Mouse (Mus musculus) forebrain, postnatal 0 days (tissue): ENCODE results near the gene Sdf4. TPM values are rescaled to one million over a fixed set of nuclear protein-coding genes. Genes with fewer than 3 reads are reported as not detected.

Source experiments
- ATAC-seq: fragments of 200-750 bp; cut with Nextera tagmentation; 2 replicates; pipeline ENCODE4 v1.8.0; 2017; ENCODE audit warnings: mild to moderate bottlenecking, moderate library complexity
- DNase-seq: peaks from one replicate; pipeline ENCODE4 v3.0.0-alpha.2; 2015
- H3K27ac ChIP-seq: fragments of 300-500 bp; sonication (generic); 2 replicates; pipeline ENCODE4 v1.5.1; 2014; ENCODE audit warnings: low read depth, mild to moderate bottlenecking, antibody characterized with exemption, low read length, moderate library complexity, mixed read lengths
- H3K27me3 ChIP-seq: fragments of 300-500 bp; sonication (generic); 2 replicates; pipeline ENCODE4 v1.6.1; 2014; ENCODE audit warnings: mild to moderate bottlenecking, low read length, mixed read lengths; ENCODE audit not compliant: insufficient read depth
- H3K36me3 ChIP-seq: fragments of 300-500 bp; sonication (generic); 2 replicates; pipeline ENCODE4 v1.6.1; 2014; ENCODE audit warnings: mild to moderate bottlenecking, moderate library complexity; ENCODE audit not compliant: insufficient read depth
- H3K4me1 ChIP-seq: fragments of 300-500 bp; sonication (generic); 2 replicates; pipeline ENCODE4 v1.6.1; 2014; ENCODE audit warnings: antibody characterized with exemption; ENCODE audit not compliant: insufficient read depth
- H3K4me2 ChIP-seq: fragments of 300-500 bp; sonication (generic); 2 replicates; pipeline ENCODE4 v1.6.1; 2014; ENCODE audit warnings: low read depth, mild to moderate bottlenecking, moderate library complexity
- H3K4me3 ChIP-seq: fragments of 300-500 bp; sonication (generic); 2 replicates; pipeline ENCODE4 v1.5.1; 2014; ENCODE audit warnings: low read depth, low read length, mixed read lengths
- H3K9ac ChIP-seq: fragments of 300-500 bp; sonication (generic); 2 replicates; pipeline ENCODE4 v1.6.1; 2014; ENCODE audit warnings: mild to moderate bottlenecking
- H3K9me3 ChIP-seq: fragments of 300-500 bp; sonication (generic); 2 replicates; pipeline ENCODE4 v1.6.1; 2016; ENCODE audit warnings: low read length
- CTCF ChIP-seq: sonication (generic); IDR thresholded peaks from 2 replicates; pipeline ENCODE4 v1.5.1; 2016; ENCODE audit warnings: antibody characterized with exemption, control low read depth, low read depth
- WGBS: fragments of 180-500 bp; shearing (Covaris S2); extraction: QIAGEN DNeasy Blood & Tissue Kit; methylation state at CpG from one replicate; pipeline ENCODE4 v1.1.7; 2014; 5-methylcytosine and 5-hydroxymethylcytosine counted together
- microRNA counts: library from miRNA; unstranded; fragments of <30 nt; microRNA quantifications from one replicate; lab custom pipeline; 2015
- microRNA-seq, 2 experiments: library from miRNA; unstranded; fragments of <30 nt; microRNA quantifications; one replicate each; pipeline ENCODE4; 2016
- polyA plus RNA-seq: library from polyadenylated mRNA; unstranded; fragments of >200 nt; fragmentation: Nextera tagmentation; extraction: Ambion mirVana; gene quantifications from 2 replicates; pipeline ENCODE4 v1.2.1, GENCODE M21; 2015
- total RNA-seq: library from RNA; depleted of rRNA; stranded (reverse); fragments of >200 nt; gene quantifications from 2 replicates; pipeline ENCODE4 v1.2.3, GENCODE M21; 2014; rRNA removed

Sdf4 gene
- total and polyA plus RNA-seq, 2 experiments from 2014 or later: 117 to 123 TPM

DNA sequence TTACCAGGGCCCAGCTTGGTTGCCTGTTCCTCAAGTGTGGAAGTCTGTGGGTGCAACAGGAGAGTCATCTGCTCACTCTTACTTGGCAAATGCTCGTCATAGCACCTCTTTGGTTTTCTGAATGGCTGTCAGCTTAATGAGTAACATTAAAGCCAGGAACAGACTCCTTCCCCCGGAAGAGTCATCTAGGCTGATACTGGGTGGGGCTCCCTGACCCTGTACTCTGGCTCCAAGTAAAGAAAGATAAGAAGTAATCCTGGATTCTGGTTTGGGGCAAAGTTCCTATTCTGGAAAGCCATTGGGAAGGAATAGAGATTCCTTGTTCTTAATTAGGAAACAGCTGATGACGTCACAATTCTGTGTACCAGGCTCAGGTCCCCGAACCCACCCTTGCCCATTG, 61.5 kb downstream of the Sdf4 start:
- DNase-seq (no peak), ATAC-seq (no peak)
- Histone ChIP-seq H3K4me2 (no peak overlapping the region), H3K36me3 (no peaks in the 10 kb centered on the region), H3K4me1 (no peaks in the 10 kb centered on the region), H3K9ac (no peak overlapping the region), H3K27ac (no peak overlapping the region), H3K4me3 (no peak overlapping the region), H3K9me3 (no peaks in the 10 kb centered on the region), H3K27me3 (no peaks in the 10 kb centered on the region)
- TF ChIP-seq CTCF: no peak
- 84% methylated on average over 4 of the region's 4 CpGs for WGBS

DNA sequence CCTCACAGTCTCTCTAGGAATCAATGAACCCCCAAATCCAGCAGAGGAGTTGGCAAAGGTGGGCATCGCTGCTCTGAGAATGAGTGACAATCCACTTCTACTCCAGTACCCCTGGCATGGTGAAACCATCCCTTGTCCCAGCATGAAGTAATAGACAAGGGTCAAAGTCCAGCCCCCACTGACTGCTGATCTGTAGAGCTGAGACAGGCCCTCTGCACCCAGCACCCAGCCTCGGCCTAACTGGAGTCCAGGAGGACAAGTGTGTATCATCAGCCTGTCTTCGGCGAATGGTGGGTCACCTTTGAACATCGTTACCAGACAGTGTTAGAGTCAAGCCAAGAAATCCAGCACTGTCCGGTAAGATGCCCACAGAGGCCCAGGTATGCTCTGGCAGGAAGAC, 61.9 kb downstream of the Sdf4 start:
- Histone ChIP-seq H3K4me1 (no peaks in the 10 kb centered on the region), H3K4me3 (no peak overlapping the region), H3K36me3 (no peaks in the 10 kb centered on the region), H3K27me3 (no peaks in the 10 kb centered on the region), H3K27ac (no peak overlapping the region), H3K4me2 (no peak overlapping the region), H3K9me3 (no peaks in the 10 kb centered on the region), H3K9ac (no peak overlapping the region)
- DNase-seq (no peak), ATAC-seq (no peak)
- WGBS: 91% methylated on average over 6 of the region's 6 CpGs
- TF ChIP-seq CTCF: no peak

DNA sequence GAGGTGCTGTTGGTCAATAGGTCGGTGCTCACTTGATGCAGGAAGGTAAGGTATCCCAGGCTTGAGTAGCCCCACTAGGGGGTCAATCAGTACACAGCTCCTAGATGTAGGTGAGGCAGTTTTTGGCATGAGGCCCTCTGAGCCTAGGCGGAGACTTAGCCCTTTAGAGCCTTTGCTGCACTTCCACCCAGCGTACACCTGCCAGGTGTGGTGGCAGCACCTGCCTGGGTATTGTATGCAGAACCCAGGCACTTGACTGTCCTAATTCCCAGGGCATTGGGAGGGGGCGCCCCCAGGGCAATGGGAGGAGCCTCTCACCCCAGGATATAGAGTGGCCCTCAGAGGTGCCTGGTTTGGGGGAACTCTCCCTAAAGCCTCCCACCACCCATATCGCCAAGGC, 62.5 kb downstream of the Sdf4 start:
- no peak for ATAC-seq
- no peak overlapping the region for H3K9ac ChIP-seq
- no peaks in the 10 kb centered on the region for H3K36me3 ChIP-seq
- no peak for DNase-seq
- H3K9me3 ChIP-seq: no peaks in the 10 kb centered on the region
- H3K4me3 ChIP-seq: no peak overlapping the region
- no peak for TF ChIP-seq CTCF
- no peaks in the 10 kb centered on the region for H3K27me3 ChIP-seq
- 89% methylated on average over 5 of the region's 5 CpGs for WGBS
- no peak overlapping the region for H3K4me2 ChIP-seq
- no peaks in the 10 kb centered on the region for H3K4me1 ChIP-seq
- H3K27ac ChIP-seq: no peak overlapping the region

DNA sequence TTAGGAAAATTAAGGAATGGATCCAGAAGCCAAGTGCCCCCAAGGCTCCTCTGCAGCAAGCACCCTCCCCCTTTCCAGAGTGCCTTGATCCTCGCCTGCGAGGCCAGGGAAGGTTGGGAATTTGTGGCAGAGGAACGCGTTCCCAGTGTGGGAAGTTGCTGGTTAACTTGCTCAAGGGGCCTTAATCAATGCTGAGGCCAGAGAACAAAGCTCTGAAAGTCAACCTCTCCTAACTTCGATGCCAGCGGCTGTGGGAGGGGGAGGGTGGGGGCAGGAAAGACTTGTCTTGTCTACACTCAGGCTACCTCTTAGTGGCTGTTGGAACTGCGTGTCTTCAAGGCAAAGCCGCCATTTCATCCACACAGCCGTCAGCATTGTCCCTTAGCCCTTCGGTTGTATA, 65.0 kb downstream of the Sdf4 start:
- 70% methylated on average over 10 of the region's 10 CpGs for WGBS
- no peak for TF ChIP-seq CTCF
- H3K4me3 ChIP-seq: no peak overlapping the region

DNA sequence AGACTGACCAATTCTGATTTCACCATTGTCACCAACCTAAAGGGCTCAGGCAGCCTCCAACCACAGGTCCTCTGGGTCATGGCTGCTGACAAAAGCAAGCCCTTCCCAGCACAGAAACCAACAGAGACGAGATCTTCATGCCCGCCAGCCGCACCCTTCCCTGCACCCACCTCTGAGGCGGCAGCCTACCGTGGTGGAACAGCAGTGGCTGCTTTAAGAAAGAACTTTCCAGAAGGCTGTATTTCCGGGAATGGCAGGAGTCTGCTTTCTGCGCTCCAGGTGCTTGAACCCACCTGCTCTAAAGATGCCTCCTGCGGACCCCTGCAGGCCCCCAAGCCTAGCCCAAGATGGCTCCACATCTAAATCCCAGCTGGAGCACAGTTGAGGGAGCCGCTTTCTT, 66.2 kb downstream of the Sdf4 start:
- TF ChIP-seq CTCF: no peak
- no peak for DNase-seq
- H3K9me3 ChIP-seq: no peaks in the 10 kb centered on the region
- ATAC-seq: no peak
- H3K4me2 ChIP-seq: no peak overlapping the region
- WGBS: 81% methylated on average over 9 of the region's 9 CpGs
- no peak overlapping the region for H3K27ac ChIP-seq
- no peaks in the 10 kb centered on the region for H3K4me1 ChIP-seq
- H3K27me3 ChIP-seq: no peaks in the 10 kb centered on the region
- H3K36me3 ChIP-seq: no peaks in the 10 kb centered on the region
- H3K4me3 ChIP-seq: no peak overlapping the region
- no peak overlapping the region for H3K9ac ChIP-seq

More for the DNA sequence above, 65.0 kb downstream of the Sdf4 start:
- Histone ChIP-seq H3K9ac (no peak overlapping the region), H3K27ac (no peak overlapping the region), H3K4me1 (no peaks in the 10 kb centered on the region), H3K27me3 (no peaks in the 10 kb centered on the region), H3K4me2 (no peak overlapping the region), H3K9me3 (no peaks in the 10 kb centered on the region), H3K36me3 (no peaks in the 10 kb centered on the region)
- DNase-seq (no peak), ATAC-seq (no peak)

DNA sequence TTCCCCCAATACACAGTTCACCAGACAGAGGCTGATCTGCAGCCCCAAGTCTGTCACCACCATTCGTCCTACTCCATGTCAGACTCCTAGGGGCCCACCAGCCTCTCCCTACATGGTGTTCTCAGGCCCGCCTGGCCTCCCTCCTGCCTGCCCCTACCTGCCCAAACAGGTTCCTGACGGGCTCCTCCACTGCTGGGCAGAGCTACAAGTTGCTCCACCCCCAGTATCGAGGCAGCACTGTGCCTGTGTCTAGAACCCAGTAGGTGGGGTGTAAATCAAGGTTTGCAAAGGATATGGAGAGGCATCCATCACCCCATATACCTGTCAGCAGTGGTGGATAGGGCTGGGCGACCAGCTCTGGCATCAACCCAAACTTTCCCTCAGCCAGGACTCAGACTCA, 66.6 kb downstream of the Sdf4 start, which contains the start of gene Ttll10:
Ttll10 (minus strand) TSS at position 154 of the 400 bp plus-strand sequence.
- no peak for ATAC-seq
- no peak for TF ChIP-seq CTCF

DNA sequence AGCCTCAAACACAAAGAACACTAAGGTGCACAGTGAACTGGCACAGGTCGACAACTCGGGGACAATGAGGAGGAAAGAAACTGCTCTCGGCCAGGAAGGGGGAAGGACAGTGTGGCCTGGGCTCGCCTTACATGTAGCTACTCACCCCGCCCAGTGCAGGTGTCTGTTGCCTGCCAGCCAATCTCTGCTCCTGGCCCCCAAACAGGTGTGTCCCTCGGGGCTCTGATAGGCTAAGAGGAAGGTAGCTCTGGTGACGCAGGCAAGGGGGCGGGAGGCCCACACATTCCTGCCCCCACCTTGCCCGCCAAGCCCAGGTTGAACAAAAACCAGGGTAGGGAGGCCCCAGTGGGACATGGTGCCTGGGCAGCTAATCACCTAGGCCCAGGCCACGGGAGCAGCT, 67.0 kb downstream of the Sdf4 start:
- TF ChIP-seq CTCF: no peak
- Histone ChIP-seq H3K4me2 (no peak overlapping the region), H3K4me3 (no peak overlapping the region), H3K27me3 (no peaks in the 10 kb centered on the region), H3K4me1 (no peaks in the 10 kb centered on the region), H3K27ac (no peak overlapping the region), H3K36me3 (no peaks in the 10 kb centered on the region), H3K9ac (no peak overlapping the region), H3K9me3 (no peaks in the 10 kb centered on the region)
- ATAC-seq (no peak), DNase-seq (no peak)
- 40% methylated on average over 10 of the region's 10 CpGs for WGBS

More for the DNA sequence above, 66.6 kb downstream of the Sdf4 start, which contains the start of gene Ttll10:
- Histone ChIP-seq H3K9ac (no peak within 1 kb of the TSS), H3K36me3 (no peaks in the 10 kb centered on the region), H3K4me3 (no peak within 1 kb of the TSS), H3K9me3 (no peaks in the 10 kb centered on the region), H3K4me1 (no peaks in the 10 kb centered on the region), H3K4me2 (no peak within 1 kb of the TSS), H3K27me3 (no peaks in the 10 kb centered on the region), H3K27ac (no peak within 1 kb of the TSS)
- 50% methylated on average over 5 of the region's 5 CpGs for WGBS
- no peak for DNase-seq

MicroRNAs encoded within 50 kb of the gene (microRNA counts, 519-probe panel; counts per million panel counts)
- microRNA mmu-miR-200a (lab: Ali Mortazavi, UCI) (3,632 counts per million, percentile 38 among the panel's probes with 10 or more counts), microRNA mmu-miR-200b (lab: Ali Mortazavi, UCI) (4,403 counts per million, percentile 55 among the panel's probes with 10 or more counts), microRNA mmu-miR-429 (lab: Ali Mortazavi, UCI) (4,975 counts per million, percentile 65 among the panel's probes with 10 or more counts)

Small RNA genes lying within 50 kb of the gene (microRNA-seq; reads per million reads assigned to microRNA genes)
- gene Mir200a (180 to 186 reads per million in 2 experiments), gene Mir200b (697 to 904 reads per million in 2 experiments), gene Mir429 (2,502 reads per million in 2 experiments)

Other genes with a start within 250 kb of the Sdf4 start
- gene Atad3a, start 231.8 kb upstream of the Sdf4 start, total RNA-seq: 72.3 and 79.2 TPM in 2 replicates
- gene Atad3a, start 231.8 kb upstream of the Sdf4 start, polyA plus RNA-seq: 61.3 and 68.6 TPM in 2 replicates
- gene Vwa1, start 218.2 kb upstream of the Sdf4 start, total RNA-seq: 27.9 and 29.6 TPM in 2 replicates
- 22.9 and 24.8 TPM in 2 replicates for gene Vwa1, start 218.2 kb upstream of the Sdf4 start, polyA plus RNA-seq
- 0.14 and 0.38 TPM in 2 replicates for gene Tmem88b, start 207.0 kb upstream of the Sdf4 start, total RNA-seq
- 0.24 and 0.38 TPM in 2 replicates for gene Tmem88b, start 207.0 kb upstream of the Sdf4 start, polyA plus RNA-seq
- not detected in 2 replicates for gene Ankrd65, start 202.4 kb upstream of the Sdf4 start, total RNA-seq
- gene Ankrd65, start 202.4 kb upstream of the Sdf4 start, polyA plus RNA-seq: not detected in 2 replicates
- gene Mrpl20, start 190.0 kb upstream of the Sdf4 start, total RNA-seq: 134 and 220 TPM in 2 replicates
- 304 and 396 TPM in 2 replicates for gene Mrpl20, start 190.0 kb upstream of the Sdf4 start, polyA plus RNA-seq
- 112 and 113 TPM in 2 replicates for gene Ccnl2, start 180.4 kb upstream of the Sdf4 start, total RNA-seq
- gene Ccnl2, start 180.4 kb upstream of the Sdf4 start, polyA plus RNA-seq: 48.3 and 68.3 TPM in 2 replicates
- gene Aurkaip1, start 161.6 kb upstream of the Sdf4 start, total RNA-seq: 90.9 and 93.0 TPM in 2 replicates
- gene Aurkaip1, start 161.6 kb upstream of the Sdf4 start, polyA plus RNA-seq: 148 and 183 TPM in 2 replicates
- 19.5 and 35.9 TPM in 2 replicates for gene Mxra8, start 153.2 kb upstream of the Sdf4 start, total RNA-seq
- gene Mxra8, start 153.2 kb upstream of the Sdf4 start, polyA plus RNA-seq: 25.0 and 30.5 TPM in 2 replicates
- gene Dvl1, start 145.5 kb upstream of the Sdf4 start, total RNA-seq: 118 and 120 TPM in 2 replicates
- 15.1 and 16.3 TPM in 2 replicates for gene Dvl1, start 145.5 kb upstream of the Sdf4 start, polyA plus RNA-seq
- 0.54 and 0.67 TPM in 2 replicates for gene Tas1r3, start 129.5 kb upstream of the Sdf4 start, total RNA-seq
- 0.14 and 0.22 TPM in 2 replicates for gene Tas1r3, start 129.5 kb upstream of the Sdf4 start, polyA plus RNA-seq
- gene Cptp, start 123.4 kb upstream of the Sdf4 start, total RNA-seq: 12.7 and 19.8 TPM in 2 replicates
- 18.7 and 22.8 TPM in 2 replicates for gene Cptp, start 123.4 kb upstream of the Sdf4 start, polyA plus RNA-seq
- 47.7 and 63.8 TPM in 2 replicates for gene Ints11, start 123.3 kb upstream of the Sdf4 start, total RNA-seq
- gene Ints11, start 123.3 kb upstream of the Sdf4 start, polyA plus RNA-seq: 58.8 and 59.8 TPM in 2 replicates
- 65.4 and 69.5 TPM in 2 replicates for gene Pusl1, start 101.1 kb upstream of the Sdf4 start, total RNA-seq
- 56.5 and 59.0 TPM in 2 replicates for gene Pusl1, start 101.1 kb upstream of the Sdf4 start, polyA plus RNA-seq
- 116 and 147 TPM in 2 replicates for gene Acap3, start 101.0 kb upstream of the Sdf4 start, total RNA-seq
- 84.2 and 95.3 TPM in 2 replicates for gene Acap3, start 101.0 kb upstream of the Sdf4 start, polyA plus RNA-seq
- gene Ube2j2, start 49.0 kb upstream of the Sdf4 start, total RNA-seq: 80.3 and 84.7 TPM in 2 replicates
- gene Ube2j2, start 49.0 kb upstream of the Sdf4 start, polyA plus RNA-seq: 138 and 163 TPM in 2 replicates
- 12.8 and 13.9 TPM in 2 replicates for gene C1qtnf12, start 30.6 kb upstream of the Sdf4 start, total RNA-seq
- gene C1qtnf12, start 30.6 kb upstream of the Sdf4 start, polyA plus RNA-seq: 10.3 and 11.1 TPM in 2 replicates
- 39.5 and 43.9 TPM in 2 replicates for gene B3galt6, start 223 bp upstream of the Sdf4 start, total RNA-seq
- 19.4 and 28.6 TPM in 2 replicates for gene B3galt6, start 223 bp upstream of the Sdf4 start, polyA plus RNA-seq
- 0.48 and 1.3 TPM in 2 replicates for gene Tnfrsf4, start 21.0 kb downstream of the Sdf4 start, total RNA-seq
- gene Tnfrsf4, start 21.0 kb downstream of the Sdf4 start, polyA plus RNA-seq: 0.40 and 0.49 TPM in 2 replicates
- gene Tnfrsf18, start 33.3 kb downstream of the Sdf4 start, total RNA-seq: 1.5 TPM in 1 of 2 replicates, not detected in the other
- 0.67 and 1.2 TPM in 2 replicates for gene Tnfrsf18, start 33.3 kb downstream of the Sdf4 start, polyA plus RNA-seq
- not detected in 2 replicates for gene Ttll10, start 66.5 kb downstream of the Sdf4 start, total RNA-seq
- 0.06 TPM in 1 of 2 replicates, not detected in the other for gene Ttll10, start 66.5 kb downstream of the Sdf4 start, polyA plus RNA-seq
- gene 9430015G10Rik, start 117.1 kb downstream of the Sdf4 start, total RNA-seq: 22.8 and 28.3 TPM in 2 replicates
- gene 9430015G10Rik, start 117.1 kb downstream of the Sdf4 start, polyA plus RNA-seq: 18.3 and 22.3 TPM in 2 replicates
- gene Rnf223, start 137.6 kb downstream of the Sdf4 start, total RNA-seq: 0.33 and 0.46 TPM in 2 replicates
- 0.08 and 0.19 TPM in 2 replicates for gene Rnf223, start 137.6 kb downstream of the Sdf4 start, polyA plus RNA-seq
- gene Agrn, start 204.6 kb downstream of the Sdf4 start, total RNA-seq: 218 and 261 TPM in 2 replicates
- gene Agrn, start 204.6 kb downstream of the Sdf4 start, polyA plus RNA-seq: 48.2 and 61.3 TPM in 2 replicates
- gene Isg15, start 207.9 kb downstream of the Sdf4 start, total RNA-seq: 1.4 and 2.2 TPM in 2 replicates
- gene Isg15, start 207.9 kb downstream of the Sdf4 start, polyA plus RNA-seq: 2.4 and 3.4 TPM in 2 replicates
- gene AW011738, start 210.4 kb downstream of the Sdf4 start, total RNA-seq: 3.5 and 5.7 TPM in 2 replicates
- gene AW011738, start 210.4 kb downstream of the Sdf4 start, polyA plus RNA-seq: 1.8 and 3.4 TPM in 2 replicates
- gene Perm1, start 223.0 kb downstream of the Sdf4 start, total RNA-seq: 1.1 and 1.3 TPM in 2 replicates
- 0.69 and 0.86 TPM in 2 replicates for gene Perm1, start 223.0 kb downstream of the Sdf4 start, polyA plus RNA-seq
- gene Plekhn1, start 242.0 kb downstream of the Sdf4 start, total RNA-seq: 37.2 and 43.7 TPM in 2 replicates
- gene Plekhn1, start 242.0 kb downstream of the Sdf4 start, polyA plus RNA-seq: 11.8 and 14.3 TPM in 2 replicates
- 80.7 and 83.9 TPM in 2 replicates for gene Noc2l, start 243.1 kb downstream of the Sdf4 start, total RNA-seq
- 50.9 and 52.9 TPM in 2 replicates for gene Noc2l, start 243.1 kb downstream of the Sdf4 start, polyA plus RNA-seq